Mouse (Mus musculus): ENCODE results near the gene Tecta. TPM values are rescaled to one million over a fixed set of nuclear protein-coding genes. Genes with fewer than 3 reads are reported as not detected.

Gene Tecta
- polyA plus RNA-seq (2015; fragmentation: Nextera tagmentation; extraction: Ambion mirVana): 0.20 TPM in 2 replicates

DNA sequence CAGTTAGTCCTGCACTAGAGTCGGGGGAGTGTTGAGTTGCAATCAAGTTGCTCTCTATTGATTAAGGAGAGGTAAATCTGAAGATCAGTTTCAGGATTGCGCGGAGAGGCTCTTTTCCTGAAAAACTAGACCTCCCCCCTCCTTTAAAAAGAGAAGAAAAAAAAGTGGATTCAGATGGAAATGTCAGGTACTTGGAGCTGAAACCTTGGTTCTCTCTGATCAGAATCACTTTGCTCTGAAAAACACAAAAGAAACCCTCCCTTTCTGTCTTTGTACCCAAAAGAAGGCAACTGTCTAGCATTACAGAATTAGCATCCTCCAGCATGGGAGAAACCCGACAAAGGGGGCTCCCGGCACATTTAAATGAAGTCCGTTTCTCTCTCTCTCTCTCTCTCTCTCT is at the start of gene Tecta:
Gene Tecta (minus strand): TSS at position 101 of the 400 bp plus-strand sequence.
- H3K4me2 ChIP-seq (replicated peaks): no peak within 1 kb of the TSS
- ATAC-seq (ENCODE audit: insufficient number of reproducible peaks, low FRiP score, low TSS enrichment, low read depth): no peak
- H3K27me3 ChIP-seq: no peaks in the 10 kb centered on the region
- no peaks in the 10 kb centered on the region for H3K4me1 ChIP-seq
- H3K9ac ChIP-seq: no peak within 1 kb of the TSS
- H3K27ac ChIP-seq (replicated peaks): no peak within 1 kb of the TSS
- H3K4me3 ChIP-seq (replicated peaks): no peak within 1 kb of the TSS
- no peaks in the 10 kb centered on the region for H3K9me3 ChIP-seq (replicated peaks)
- 58% methylated on average over 6 of the region's 6 CpGs for WGBS
- H3K36me3 ChIP-seq: no peaks in the 10 kb centered on the region

DNA sequence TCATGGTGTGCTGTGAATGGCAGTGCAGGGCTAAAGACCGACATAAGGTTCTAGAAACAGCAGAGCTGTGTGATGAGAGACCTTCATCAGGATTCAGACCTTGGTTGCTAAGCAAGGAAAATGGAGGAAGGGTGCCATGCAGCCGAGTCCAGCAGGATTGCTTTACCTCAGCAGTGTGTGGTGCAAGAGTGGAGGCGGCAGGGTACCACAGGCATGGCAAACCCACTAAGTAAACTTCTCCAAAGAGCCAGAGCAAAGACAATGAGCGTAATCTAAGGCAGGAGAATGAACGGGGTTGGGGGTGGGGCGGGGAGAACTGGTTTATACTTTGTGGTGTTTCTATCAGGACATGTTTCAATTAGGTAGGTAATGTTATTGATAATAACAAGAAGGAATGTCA is 49.3 kb upstream of the Tecta start:
- Histone ChIP-seq H3K4me1 (no peaks in the 10 kb centered on the region), H3K27me3 (no peaks in the 10 kb centered on the region), H3K4me3 (replicated peaks) (no peak overlapping the region), H3K9me3 (replicated peaks) (no peaks in the 10 kb centered on the region), H3K4me2 (replicated peaks) (no peak overlapping the region), H3K36me3 (peaks cover 38% of the 10 kb centered on the region), H3K27ac (replicated peaks) (no peak overlapping the region), H3K9ac (no peak overlapping the region)
- WGBS: 89% methylated on average over 6 of the region's 6 CpGs
- no peak for ATAC-seq (ENCODE audit: insufficient number of reproducible peaks, low FRiP score, low TSS enrichment, low read depth)

DNA sequence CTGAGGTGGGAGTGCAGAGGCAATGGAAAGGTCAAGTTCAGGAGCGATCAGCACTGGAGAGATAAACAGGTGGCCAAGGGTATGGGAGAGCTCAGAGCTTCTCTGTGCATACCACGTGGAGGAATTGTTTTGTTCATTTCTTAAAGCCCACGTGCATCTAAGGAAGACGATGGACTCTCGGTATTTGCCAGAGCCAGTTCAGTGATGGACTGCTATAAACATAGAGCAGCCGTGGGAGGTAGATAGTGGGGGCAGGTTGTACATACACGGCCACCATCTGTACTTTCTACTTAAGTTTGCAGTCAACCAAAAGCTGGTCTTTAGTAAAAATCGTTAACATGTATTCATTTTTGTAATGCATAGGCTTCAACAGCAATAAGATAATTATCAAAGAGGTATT is 42.4 kb upstream of the Tecta start:
- Histone ChIP-seq H3K36me3 (peaks cover 60% of the 10 kb centered on the region), H3K9ac (no peak overlapping the region), H3K4me3 (replicated peaks) (no peak overlapping the region), H3K27me3 (no peaks in the 10 kb centered on the region), H3K4me1 (no peaks in the 10 kb centered on the region), H3K9me3 (replicated peaks) (no peaks in the 10 kb centered on the region), H3K4me2 (replicated peaks) (no peak overlapping the region), H3K27ac (replicated peaks) (no peak overlapping the region)
- no peak for ATAC-seq (ENCODE audit: insufficient number of reproducible peaks, low FRiP score, low TSS enrichment, low read depth)
- 94% methylated on average over 8 of the region's 8 CpGs for WGBS

DNA sequence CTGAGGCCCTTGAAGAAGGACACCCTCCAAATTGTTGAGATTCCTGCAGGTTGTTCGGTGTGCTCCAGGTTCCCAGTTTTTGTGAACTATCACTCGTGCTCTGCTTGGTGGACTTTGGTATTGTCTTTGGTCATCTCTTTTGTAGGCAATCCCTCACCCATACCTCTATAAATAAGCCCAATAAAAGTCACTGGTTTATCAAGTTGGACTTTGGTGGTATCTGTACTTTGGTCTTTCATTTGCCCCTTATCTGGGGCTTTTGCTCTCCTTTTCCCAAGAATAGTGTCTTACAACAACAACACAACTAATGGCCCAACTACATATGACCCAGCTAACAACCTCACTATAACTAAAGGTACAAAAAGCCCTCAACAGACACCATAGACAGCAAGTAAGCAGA is 41.5 kb upstream of the Tecta start:
- Histone ChIP-seq H3K27me3 (no peaks in the 10 kb centered on the region), H3K9me3 (replicated peaks) (no peaks in the 10 kb centered on the region), H3K36me3 (peaks cover 69% of the 10 kb centered on the region), H3K27ac (replicated peaks) (no peak overlapping the region), H3K4me3 (replicated peaks) (no peak overlapping the region), H3K4me1 (no peaks in the 10 kb centered on the region), H3K4me2 (replicated peaks) (no peak overlapping the region), H3K9ac (no peak overlapping the region)
- WGBS: 96% methylated on average over 2 of the region's 2 CpGs
- no peak for ATAC-seq (ENCODE audit: insufficient number of reproducible peaks, low FRiP score, low TSS enrichment, low read depth)

DNA sequence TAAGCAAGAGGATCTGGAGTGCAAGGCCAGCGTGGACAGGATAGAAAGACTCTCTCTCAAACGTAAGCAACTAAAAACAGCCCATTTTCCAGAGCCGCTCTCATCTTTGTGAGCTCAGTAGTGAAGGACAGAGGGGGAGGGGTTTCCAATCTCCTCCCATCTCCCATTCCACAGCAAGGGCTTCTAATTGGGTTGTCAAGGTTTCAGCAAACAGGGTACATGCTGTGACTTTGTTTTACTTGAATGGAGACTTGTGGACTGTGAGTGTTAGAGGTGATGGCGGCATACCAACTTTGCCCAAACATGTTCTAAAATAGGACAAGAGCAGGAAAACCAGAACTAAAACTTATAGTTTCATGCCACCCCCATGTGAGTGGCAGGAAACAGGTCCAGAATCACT is 39.7 kb upstream of the Tecta start:
- 49% methylated on average over 4 of the region's 4 CpGs for WGBS
- H3K4me3 ChIP-seq (replicated peaks): no peak overlapping the region
- peaks cover 59% of the 10 kb centered on the region for H3K36me3 ChIP-seq
- H3K27me3 ChIP-seq: no peaks in the 10 kb centered on the region
- H3K27ac ChIP-seq (replicated peaks): no peak overlapping the region
- no peak for ATAC-seq (ENCODE audit: insufficient number of reproducible peaks, low FRiP score, low TSS enrichment, low read depth)
- no peak overlapping the region for H3K9ac ChIP-seq
- no peak overlapping the region for H3K4me2 ChIP-seq (replicated peaks)
- H3K4me1 ChIP-seq: no peaks in the 10 kb centered on the region
- H3K9me3 ChIP-seq (replicated peaks): no peaks in the 10 kb centered on the region

DNA sequence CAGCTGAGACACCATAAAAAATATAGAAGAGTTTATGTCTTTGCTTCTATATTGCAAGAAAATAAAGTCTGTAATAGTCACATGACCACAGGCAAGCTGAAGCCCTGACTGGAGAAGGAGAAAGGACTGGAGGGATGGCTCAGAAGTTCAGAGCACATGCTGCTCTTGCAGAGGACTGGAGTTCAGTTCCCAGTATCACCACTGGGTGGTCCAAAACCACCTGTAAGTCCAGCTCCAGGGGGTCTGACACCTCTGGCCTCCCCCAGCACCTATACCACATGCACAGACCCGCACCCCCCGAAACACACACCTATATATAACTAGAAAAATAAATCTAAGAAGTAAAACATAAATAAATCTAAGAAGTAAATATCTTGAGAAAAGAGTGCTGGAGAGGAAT is 32.4 kb upstream of the Tecta start:
- no peak for ATAC-seq (ENCODE audit: insufficient number of reproducible peaks, low FRiP score, low TSS enrichment, low read depth)
- no peak overlapping the region for H3K9ac ChIP-seq
- no peaks in the 10 kb centered on the region for H3K4me1 ChIP-seq
- 98% methylated on average over 2 of the region's 2 CpGs for WGBS
- no peak overlapping the region for H3K4me2 ChIP-seq (replicated peaks)
- no peak overlapping the region for H3K27ac ChIP-seq (replicated peaks)
- no peaks in the 10 kb centered on the region for H3K27me3 ChIP-seq
- peaks cover 13% of the 10 kb centered on the region for H3K36me3 ChIP-seq
- H3K9me3 ChIP-seq (replicated peaks): no peaks in the 10 kb centered on the region
- H3K4me3 ChIP-seq (replicated peaks): no peak overlapping the region

DNA sequence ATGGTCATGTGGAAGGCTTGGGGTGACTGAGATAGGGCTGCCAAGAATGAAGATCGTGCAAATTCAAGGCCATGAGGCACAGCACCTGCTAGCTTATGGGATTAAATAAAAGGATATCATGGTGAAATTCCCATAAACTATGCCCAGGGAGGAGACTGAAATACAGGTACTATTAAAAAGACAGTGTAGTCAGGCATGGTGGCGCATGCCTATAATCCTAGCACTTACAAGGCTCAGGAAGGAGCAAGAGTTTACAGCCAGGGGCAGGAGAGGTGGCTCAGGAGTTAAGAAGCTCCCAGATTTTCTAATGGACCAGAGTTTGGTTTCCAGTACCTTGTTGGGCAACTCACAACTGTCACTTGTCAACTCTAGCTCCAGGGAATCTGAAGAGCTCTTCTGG is 31.9 kb upstream of the Tecta start:
- Histone ChIP-seq H3K36me3 (peaks cover 7% of the 10 kb centered on the region; the same call in 1 of the 2 replicates), H3K27ac (replicated peaks) (no peak overlapping the region), H3K9me3 (replicated peaks) (no peaks in the 10 kb centered on the region), H3K9ac (no peak overlapping the region), H3K4me1 (no peaks in the 10 kb centered on the region), H3K27me3 (no peaks in the 10 kb centered on the region), H3K4me3 (replicated peaks) (no peak overlapping the region), H3K4me2 (replicated peaks) (no peak overlapping the region)
- ATAC-seq (ENCODE audit: insufficient number of reproducible peaks, low FRiP score, low TSS enrichment, low read depth): no peak
- 84% methylated on average over 2 of the region's 2 CpGs for WGBS

DNA sequence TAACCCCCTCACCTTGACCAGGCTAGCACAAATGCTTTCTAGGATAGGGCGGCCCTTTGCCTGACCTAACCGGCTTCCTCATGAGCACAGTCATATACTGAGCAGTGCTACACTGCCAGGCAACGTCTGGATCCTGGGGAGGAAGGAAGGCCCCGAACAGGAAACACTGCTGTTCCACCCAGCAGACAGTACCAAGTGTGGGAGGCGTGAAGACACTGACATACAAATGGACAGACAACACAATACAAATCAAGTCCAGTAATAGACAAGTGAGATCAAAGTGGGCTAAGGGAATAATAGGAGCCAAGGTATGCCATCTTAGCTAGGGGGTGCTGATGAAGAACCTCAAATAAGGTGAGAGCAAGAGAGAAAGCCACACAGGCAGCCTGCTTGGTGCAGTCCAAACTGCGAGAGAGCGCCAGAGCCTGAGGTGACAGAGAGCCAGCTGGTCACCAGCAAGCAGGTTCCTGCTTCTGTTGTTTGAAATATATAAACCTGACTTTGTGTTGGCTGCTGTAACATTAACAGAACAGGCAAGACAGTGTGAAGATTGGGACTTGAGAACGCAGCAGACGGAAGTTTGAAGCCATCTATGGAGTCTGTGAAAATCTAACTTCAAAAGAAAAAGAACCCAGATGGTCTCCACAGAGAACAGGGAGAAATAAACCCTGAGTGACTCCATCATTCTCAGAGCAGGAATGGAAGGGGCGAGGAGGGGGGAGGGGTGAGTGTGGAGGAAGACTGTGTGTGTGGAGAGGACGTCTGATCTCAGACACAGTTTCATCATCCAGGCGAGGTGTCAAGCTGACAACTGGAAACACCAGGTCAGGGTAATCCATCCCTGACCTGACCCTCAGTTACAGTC is 28.6 kb upstream of the Tecta start:
- no peak overlapping the region for H3K27ac ChIP-seq (replicated peaks)
- no peak for ATAC-seq (ENCODE audit: insufficient number of reproducible peaks, low FRiP score, low TSS enrichment, low read depth)

DNA sequence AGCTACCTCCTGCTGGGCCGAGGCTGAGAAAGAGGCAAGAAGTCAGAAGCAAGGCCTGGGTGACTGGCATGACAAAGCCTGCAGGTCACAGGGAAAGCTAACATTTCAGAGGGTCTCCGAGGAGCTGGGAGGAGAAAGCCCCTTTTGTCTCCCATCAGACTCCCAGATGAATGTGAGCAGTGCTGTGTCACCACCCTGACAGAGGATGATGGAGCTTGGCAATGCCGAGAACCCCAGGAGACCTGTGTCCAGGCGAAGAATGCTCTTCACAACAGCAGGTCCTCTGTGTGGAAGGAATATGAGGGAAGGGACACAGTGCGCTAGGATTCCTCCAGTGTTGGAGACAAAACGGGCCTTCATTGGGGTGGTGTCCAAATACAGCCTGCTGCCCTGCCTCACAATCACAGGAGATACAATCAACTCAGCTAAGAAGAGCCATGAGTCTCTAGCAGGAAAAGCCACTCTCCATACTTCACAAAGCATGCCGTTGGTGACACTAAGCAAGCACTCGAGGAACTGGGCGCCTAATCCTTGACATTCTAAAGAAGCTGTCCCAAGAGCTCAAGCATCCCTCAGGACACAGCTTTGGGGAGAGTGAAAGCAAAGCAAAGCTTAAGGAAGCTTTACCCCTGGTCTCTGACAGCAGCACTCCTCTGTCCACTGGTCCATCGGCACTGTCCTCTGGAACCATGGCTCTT is 27.1 kb upstream of the Tecta start:
- H3K9me3 ChIP-seq (replicated peaks): no peaks in the 10 kb centered on the region
- peaks cover 7% of the 10 kb centered on the region; the same call in 1 of the 2 replicates for H3K36me3 ChIP-seq
- no peak overlapping the region for H3K9ac ChIP-seq
- no peak overlapping the region for H3K4me3 ChIP-seq (replicated peaks)
- H3K27me3 ChIP-seq: no peaks in the 10 kb centered on the region
- no peak for ATAC-seq (ENCODE audit: insufficient number of reproducible peaks, low FRiP score, low TSS enrichment, low read depth)
- no peak overlapping the region for H3K27ac ChIP-seq (replicated peaks)
- H3K4me2 ChIP-seq (replicated peaks): no peak overlapping the region
- H3K4me1 ChIP-seq: no peaks in the 10 kb centered on the region
- WGBS: 61% methylated on average over 10 of the region's 10 CpGs

More for the DNA sequence above, 28.6 kb upstream of the Tecta start:
- H3K4me3 ChIP-seq (replicated peaks): no peak overlapping the region
- H3K9ac ChIP-seq: no peak overlapping the region
- H3K36me3 ChIP-seq: no peaks in the 10 kb centered on the region; the same call in 1 of the 2 replicates
- no peaks in the 10 kb centered on the region for H3K4me1 ChIP-seq
- no peak overlapping the region for H3K4me2 ChIP-seq (replicated peaks)
- 68% methylated on average over 12 of the region's 12 CpGs for WGBS
- H3K9me3 ChIP-seq (replicated peaks): no peaks in the 10 kb centered on the region
- no peaks in the 10 kb centered on the region for H3K27me3 ChIP-seq

DNA sequence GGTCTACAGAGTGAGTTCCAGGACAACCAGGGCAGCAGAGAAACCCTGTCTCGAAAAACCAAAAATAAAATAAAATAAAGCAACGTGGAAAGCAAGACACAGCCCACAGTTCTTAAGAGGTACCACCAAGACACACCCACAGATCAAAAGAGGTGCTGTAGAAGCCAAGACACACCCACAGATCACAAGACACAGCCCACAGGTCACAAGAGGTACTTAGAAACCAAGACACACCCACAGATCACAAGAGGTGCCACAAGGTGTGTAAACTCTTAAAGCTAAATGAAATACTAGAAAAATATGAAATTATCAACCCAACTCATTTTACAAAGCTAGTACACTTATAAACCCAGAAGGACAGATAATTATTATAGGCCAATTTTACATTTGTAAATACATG is 23.9 kb upstream of the Tecta start:
- 82% methylated on average over 2 of the region's 2 CpGs for WGBS
- H3K27me3 ChIP-seq: no peaks in the 10 kb centered on the region
- no peak for ATAC-seq (ENCODE audit: insufficient number of reproducible peaks, low FRiP score, low TSS enrichment, low read depth)

DNA sequence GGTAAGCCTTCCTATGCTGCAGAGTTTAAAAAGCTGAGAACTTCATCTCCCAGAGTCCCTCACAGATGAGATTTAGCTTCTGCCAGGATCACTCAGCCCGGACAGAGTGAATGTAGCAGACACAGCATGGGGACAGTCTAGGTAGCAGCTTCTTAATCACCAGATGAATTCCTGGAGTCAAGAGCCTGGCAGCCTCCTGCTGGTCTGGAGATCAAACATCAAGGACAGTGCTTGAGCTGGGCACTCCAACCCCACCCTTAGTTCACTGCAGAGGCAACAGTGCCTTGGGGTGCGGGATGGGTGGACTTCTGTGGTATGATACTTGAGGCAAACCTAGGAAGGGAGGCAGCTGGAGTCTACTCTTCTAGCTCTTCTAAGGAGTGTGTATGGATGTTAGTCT is 20.0 kb upstream of the Tecta start:
- H3K4me2 ChIP-seq (replicated peaks): no peak overlapping the region
- H3K9ac ChIP-seq: no peak overlapping the region
- no peak overlapping the region for H3K27ac ChIP-seq (replicated peaks)
- no peaks in the 10 kb centered on the region for H3K9me3 ChIP-seq (replicated peaks)
- peaks cover 23% of the 10 kb centered on the region for H3K36me3 ChIP-seq
- H3K4me1 ChIP-seq: 0 out of 2 replicates have a peak, but pooled peaks cover 3% of the 10 kb centered on the region
- no peak overlapping the region for H3K4me3 ChIP-seq (replicated peaks)
- H3K27me3 ChIP-seq: no peaks in the 10 kb centered on the region
- no peak for ATAC-seq (ENCODE audit: insufficient number of reproducible peaks, low FRiP score, low TSS enrichment, low read depth)
- WGBS: 85% methylated on average over 2 of the region's 2 CpGs

More for the DNA sequence above, 23.9 kb upstream of the Tecta start:
- Histone ChIP-seq H3K9ac (no peak overlapping the region), H3K4me3 (replicated peaks) (no peak overlapping the region), H3K4me2 (replicated peaks) (no peak overlapping the region), H3K9me3 (replicated peaks) (no peaks in the 10 kb centered on the region), H3K4me1 (no peaks in the 10 kb centered on the region), H3K27ac (replicated peaks) (no peak overlapping the region), H3K36me3 (peaks cover 18% of the 10 kb centered on the region)

All from embryonic facial prominence, embryonic 15.5 days (tissue).